Mouse (Mus musculus): Measurements from ENCODE around the gene Lcor. TPM values are rescaled to one million over a fixed set of nuclear protein-coding genes. Genes with fewer than 3 reads are reported as not detected.

The Lcor gene
- polyA plus RNA-seq, 1 experiment from 2014 or later, result 26.6 TPM

Small RNA genes lying within 50 kb of the gene (microRNA-seq; reads per million reads assigned to microRNA genes)
- gene Mir8091, result not detected

Other genes starting within 250 kb of the Lcor start
- gene Tm9sf3, start 218.6 kb upstream of the Lcor start, polyA plus RNA-seq (2015; fragmentation: Nextera tagmentation; extraction: Ambion mirVana), result 105 and 115 TPM in 2 replicates
- 1.6 and 1.7 TPM in 2 replicates for gene Pik3ap1, start 97.5 kb upstream of the Lcor start, polyA plus RNA-seq (2015; fragmentation: Nextera tagmentation; extraction: Ambion mirVana)
- gene Gm340, start 99.7 kb downstream of the Lcor start, polyA plus RNA-seq (2015; fragmentation: Nextera tagmentation; extraction: Ambion mirVana), result 1.8 and 2.4 TPM in 2 replicates